Mouse (Mus musculus) stomach, embryonic 15.5 days (tissue): Measurements from ENCODE around the gene Brsk2. TPM values are rescaled to one million over a fixed set of nuclear protein-coding genes. Genes with fewer than 3 reads are reported as not detected.
"Not testable (repeated sequence)": the region's sequence is repeated elsewhere in the genome, so short reads cannot be mapped to it uniquely, and the experiment has no call there.

ENCODE experiments used
- ATAC-seq: fragments of 200-750 bp; cut with Nextera tagmentation; 2 replicates; pipeline ENCODE4 v1.8.0; 2017; ENCODE audit warnings: low read depth, moderate number of reproducible peaks, moderate TSS enrichment; ENCODE audit not compliant: insufficient read depth, low FRiP score
- H3K27ac ChIP-seq: fragments of 300-500 bp; sonication (generic); 2 replicates; pipeline ENCODE4 v1.5.1; 2015; ENCODE audit warnings: mild to moderate bottlenecking, inconsistent platforms
- H3K27me3 ChIP-seq: fragments of 300-500 bp; sonication (generic); replicated peaks from 2 replicates; pipeline ENCODE4 v1.6.1; 2015; ENCODE audit warnings: inconsistent platforms
- H3K36me3 ChIP-seq: fragments of 300-500 bp; sonication (generic); 2 replicates; pipeline ENCODE4 v1.6.1; 2015; ENCODE audit warnings: inconsistent platforms
- H3K4me1 ChIP-seq: fragments of 300-500 bp; sonication (generic); 2 replicates; pipeline ENCODE4 v1.6.1; 2015; ENCODE audit warnings: inconsistent platforms
- H3K4me2 ChIP-seq: fragments of 300-500 bp; sonication (generic); 2 replicates; pipeline ENCODE4 v1.6.1; 2015; ENCODE audit warnings: mild to moderate bottlenecking, inconsistent platforms
- H3K4me3 ChIP-seq: fragments of 300-500 bp; sonication (generic); replicated peaks from 2 replicates; pipeline ENCODE4 v1.5.1; 2015; ENCODE audit warnings: inconsistent platforms
- H3K9ac ChIP-seq: fragments of 300-500 bp; sonication (generic); 2 replicates; pipeline ENCODE4 v1.6.1; 2015; ENCODE audit warnings: inconsistent platforms
- H3K9me3 ChIP-seq: fragments of 300-500 bp; sonication (generic); 2 replicates; pipeline ENCODE4 v1.6.1; 2016; ENCODE audit warnings: inconsistent platforms
- WGBS: fragments of 180-500 bp; shearing (Covaris S2); methylation state at CpG from one replicate; pipeline ENCODE4 v1.1.7; 2015; 5-methylcytosine and 5-hydroxymethylcytosine counted together
- polyA plus RNA-seq: library from polyadenylated mRNA; unstranded; fragments of >200 nt; fragmentation: Nextera tagmentation; extraction: Ambion mirVana; gene quantifications from 2 replicates; pipeline ENCODE4 v1.2.1, GENCODE M21; 2015

Brsk2 gene
- 1.6 and 2.0 TPM in 2 replicates for polyA plus RNA-seq

DNA sequence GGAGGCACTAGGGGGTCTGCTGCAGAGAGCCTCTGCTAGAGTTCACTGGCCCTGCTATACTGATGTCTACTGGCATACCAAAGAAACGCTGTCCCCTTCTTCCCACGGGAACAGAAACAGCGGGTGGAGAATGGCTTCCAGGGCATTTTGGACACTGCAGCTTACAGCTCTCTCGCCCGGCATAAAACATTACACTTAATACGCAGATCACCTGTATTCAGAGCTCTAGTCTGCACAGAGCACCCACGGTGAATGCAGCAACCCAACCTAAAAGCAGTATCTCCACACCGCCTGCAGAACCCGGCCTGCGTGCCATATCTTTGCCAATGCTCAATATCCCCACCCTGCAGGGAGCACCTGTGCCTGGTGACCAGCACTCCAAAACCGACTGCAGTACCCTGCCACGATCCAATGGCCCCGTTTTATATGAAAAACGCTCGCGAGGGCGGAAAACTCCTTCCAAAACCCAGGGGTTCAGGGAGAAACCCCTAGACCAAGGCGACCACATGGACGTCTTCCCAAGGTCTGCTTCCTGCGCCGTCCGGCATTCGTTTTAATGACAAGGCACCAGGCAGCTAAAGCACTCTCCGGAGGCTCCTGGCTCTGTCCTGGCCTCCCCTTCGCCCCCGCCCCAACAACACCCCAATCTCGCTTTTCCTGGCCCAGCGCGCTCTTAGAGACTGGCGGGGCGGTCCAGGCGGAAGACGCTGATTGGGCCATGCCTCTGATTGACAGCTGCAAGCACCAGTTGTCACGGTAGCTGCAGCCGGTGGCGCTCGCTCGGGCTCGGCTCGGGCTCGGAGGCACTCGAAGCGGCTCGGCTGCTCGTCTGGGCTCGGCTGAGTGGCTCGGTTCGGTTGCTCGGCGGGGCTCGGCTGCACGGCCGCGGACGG lies at the start of gene Brsk2:
Gene Brsk2 (plus strand): TSS at position 846 of the 893 bp plus-strand sequence.
- no peaks in the 10 kb centered on the region for H3K9me3 ChIP-seq
- 0 out of 2 replicates have a peak within 1 kb of the TSS, but pooled peaks have one; percentile 21 for H3K27ac ChIP-seq
- H3K4me2 ChIP-seq = peak within 1 kb of the TSS; percentile 96
- peak within 1 kb of the TSS; percentile 52 for H3K4me3 ChIP-seq
- peak; percentile 94 for ATAC-seq
- H3K4me1 ChIP-seq = peaks cover 12% of the 10 kb centered on the region
- H3K36me3 ChIP-seq = no peaks in the 10 kb centered on the region
- WGBS = 2% methylated on average over 50 of the region's 55 CpGs
- peaks cover 65% of the 10 kb centered on the region for H3K27me3 ChIP-seq
- H3K9ac ChIP-seq = no peak within 1 kb of the TSS; the same call in 1 of the 2 replicates

DNA sequence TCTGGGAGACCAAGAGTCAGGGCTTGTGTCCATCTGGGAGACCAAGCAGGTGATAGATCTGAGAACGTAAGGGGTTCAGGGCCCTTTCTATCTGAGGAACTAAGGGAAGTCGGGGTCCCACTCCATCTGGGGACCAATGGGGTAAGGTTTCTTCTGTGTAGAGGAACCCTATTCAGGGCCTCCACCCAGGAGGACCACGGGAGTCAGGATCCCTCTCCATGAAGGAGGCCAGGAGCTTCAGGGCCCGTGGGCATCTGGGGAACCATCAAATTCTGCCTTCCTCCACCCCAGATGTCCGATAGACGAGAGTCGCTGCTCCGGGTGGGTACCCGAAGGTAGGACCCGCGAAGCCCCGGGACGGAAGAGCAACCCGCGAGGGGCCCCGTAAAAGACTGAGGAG lies 47.7 kb upstream of the Brsk2 start:
- H3K27ac ChIP-seq = peak overlapping the region; percentile 48; the same call in 1 of the 2 replicates
- peak; percentile 48; the same call in 1 of the 2 replicates for ATAC-seq
- H3K9me3 ChIP-seq = no peaks in the 10 kb centered on the region
- H3K4me2 ChIP-seq = peak overlapping the region; percentile 64
- WGBS = under 1% methylated on average over 16 of the region's 16 CpGs
- no peaks in the 10 kb centered on the region for H3K36me3 ChIP-seq
- peak overlapping the region; percentile 68 for H3K9ac ChIP-seq
- 0 out of 2 replicates have a peak, but pooled peaks cover 4% of the 10 kb centered on the region for H3K27me3 ChIP-seq
- H3K4me3 ChIP-seq = peak overlapping the region; percentile 72
- H3K4me1 ChIP-seq = peaks cover 13% of the 10 kb centered on the region

DNA sequence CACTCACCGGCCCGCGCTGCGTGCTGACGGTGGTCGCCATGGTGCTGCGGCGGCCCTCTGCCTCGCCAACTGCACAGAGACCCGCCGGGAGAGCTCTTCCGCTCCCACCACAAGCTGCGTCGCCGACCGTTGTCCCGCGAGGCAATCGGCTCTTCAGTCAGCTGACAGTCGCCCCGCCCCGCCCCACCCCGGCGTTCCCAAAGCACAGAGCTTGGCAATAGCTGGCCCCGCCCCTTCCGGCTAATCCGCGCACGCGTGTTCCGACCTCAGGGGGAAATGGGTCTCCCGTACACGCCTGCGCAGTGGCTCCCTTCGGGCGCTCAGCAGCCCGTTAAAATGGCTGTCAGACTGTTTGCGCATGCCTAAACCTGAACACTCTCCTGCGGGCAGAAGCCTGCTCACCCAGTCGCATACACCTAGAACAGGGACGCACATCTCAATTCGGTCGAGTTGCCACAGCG lies 47.3 kb upstream of the Brsk2 start:
- H3K27me3 ChIP-seq = 0 out of 2 replicates have a peak, but pooled peaks cover 4% of the 10 kb centered on the region
- H3K9me3 ChIP-seq = no peaks in the 10 kb centered on the region
- ATAC-seq = peak; percentile 98
- H3K36me3 ChIP-seq = no peaks in the 10 kb centered on the region
- peak overlapping the region; percentile 72 for H3K4me3 ChIP-seq
- WGBS = under 1% methylated on average over 44 of the region's 44 CpGs
- peak overlapping the region; percentile 48; the same call in 1 of the 2 replicates for H3K27ac ChIP-seq
- peak overlapping the region; percentile 64 for H3K4me2 ChIP-seq
- peak overlapping the region; percentile 68 for H3K9ac ChIP-seq
- peaks cover 13% of the 10 kb centered on the region for H3K4me1 ChIP-seq

DNA sequence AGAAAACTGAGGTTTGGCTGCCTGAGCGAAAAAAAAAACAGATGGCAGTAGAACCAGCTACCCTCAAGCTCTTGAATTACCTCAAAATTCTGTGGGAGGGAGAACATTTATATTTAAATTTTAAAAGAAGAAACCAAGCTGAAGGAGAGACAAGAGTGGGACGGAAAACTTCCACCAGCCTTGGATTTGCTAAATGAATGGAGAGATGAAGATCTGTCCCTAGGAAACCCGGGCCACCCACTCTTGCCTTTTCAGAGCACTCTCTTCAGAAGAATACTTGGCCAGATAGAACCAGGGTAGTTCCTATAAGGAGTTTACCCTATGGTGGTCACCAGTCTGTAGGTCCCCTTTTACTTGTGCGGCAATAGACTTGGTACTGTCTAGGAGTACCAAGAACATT lies 46.8 kb upstream of the Brsk2 start:
- no peak overlapping the region for H3K9ac ChIP-seq
- no peak overlapping the region for H3K27ac ChIP-seq
- H3K9me3 ChIP-seq = no peaks in the 10 kb centered on the region
- H3K27me3 ChIP-seq = 0 out of 2 replicates have a peak, but pooled peaks cover 4% of the 10 kb centered on the region
- H3K4me2 ChIP-seq = peak overlapping the region; percentile 61
- H3K4me3 ChIP-seq = peak overlapping the region; percentile 72
- no peak for ATAC-seq
- 58% methylated on average over 4 of the region's 4 CpGs for WGBS
- H3K36me3 ChIP-seq = no peaks in the 10 kb centered on the region
- H3K4me1 ChIP-seq = peaks cover 13% of the 10 kb centered on the region

DNA sequence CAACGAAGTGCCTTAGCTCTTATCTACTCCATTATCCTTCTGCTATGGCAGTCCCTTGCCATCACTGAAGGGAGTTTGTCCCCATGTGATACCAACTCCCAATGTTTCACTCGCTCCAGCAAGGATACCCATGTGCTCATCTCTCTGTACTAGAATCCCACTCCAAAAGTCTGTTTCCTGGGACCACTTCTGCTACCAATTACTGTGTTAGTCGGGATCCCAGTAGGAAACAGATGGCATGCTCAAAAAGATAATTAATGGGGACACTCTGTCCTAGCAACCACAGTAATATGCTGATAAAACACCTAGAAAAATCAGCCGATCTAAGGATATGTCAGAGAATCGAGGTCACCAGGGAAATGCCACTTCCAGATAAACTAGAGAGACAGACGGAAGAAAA lies 41.0 kb upstream of the Brsk2 start:
- H3K4me3 ChIP-seq = no peak overlapping the region
- 71% methylated on average over 6 of the region's 6 CpGs for WGBS
- ATAC-seq = no peak
- no peak overlapping the region for H3K9ac ChIP-seq
- H3K4me2 ChIP-seq = no peak overlapping the region
- no peaks in the 10 kb centered on the region for H3K36me3 ChIP-seq
- no peaks in the 10 kb centered on the region for H3K4me1 ChIP-seq
- H3K27me3 ChIP-seq = peaks cover 15% of the 10 kb centered on the region
- no peaks in the 10 kb centered on the region for H3K9me3 ChIP-seq
- H3K27ac ChIP-seq = no peak overlapping the region

DNA sequence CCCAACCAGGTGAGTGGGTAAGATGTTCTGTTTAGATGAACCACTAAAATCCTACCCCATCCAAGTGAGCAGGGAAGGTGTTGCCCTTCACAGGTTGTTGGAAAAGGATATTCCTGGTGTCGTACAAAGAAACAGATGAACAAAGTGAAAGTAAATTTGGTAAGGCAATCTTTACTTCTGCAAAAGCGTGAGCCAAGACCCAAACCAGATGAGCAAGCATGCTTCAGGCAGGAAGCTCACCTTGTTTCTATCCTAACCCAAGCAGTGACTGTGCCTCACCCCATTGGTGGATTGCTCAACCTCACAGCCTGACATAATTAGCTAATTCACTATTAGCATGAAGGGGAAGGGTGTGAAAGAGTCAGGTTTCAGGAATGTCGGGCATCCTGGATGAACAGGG lies 38.2 kb upstream of the Brsk2 start:
- H3K4me2 ChIP-seq = no peak overlapping the region
- peaks cover 10% of the 10 kb centered on the region for H3K27me3 ChIP-seq
- H3K9ac ChIP-seq = no peak overlapping the region
- no peak for ATAC-seq
- no peak overlapping the region for H3K4me3 ChIP-seq
- H3K36me3 ChIP-seq = no peaks in the 10 kb centered on the region
- no peaks in the 10 kb centered on the region for H3K4me1 ChIP-seq
- 56% methylated on average over 3 of the region's 3 CpGs for WGBS
- H3K27ac ChIP-seq = no peak overlapping the region
- H3K9me3 ChIP-seq = no peaks in the 10 kb centered on the region

DNA sequence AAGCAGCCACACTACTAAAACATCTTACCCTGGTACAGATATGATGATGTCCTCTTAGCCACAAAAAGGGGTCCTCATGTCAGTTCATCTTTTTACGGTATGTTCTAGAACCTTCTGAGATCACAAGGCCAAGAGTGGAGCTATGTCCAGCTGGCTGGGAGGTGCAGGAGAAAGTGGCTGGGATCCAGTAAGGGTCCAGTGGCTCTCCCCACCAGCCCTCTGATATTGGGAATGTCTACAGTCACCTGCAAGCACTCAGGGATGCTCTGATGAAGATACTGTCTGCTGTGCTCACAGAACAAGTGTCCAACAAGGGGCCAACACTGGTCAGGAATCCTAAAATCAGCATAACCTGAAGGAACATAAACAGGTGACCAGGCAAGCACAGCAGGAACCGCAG lies 31.1 kb upstream of the Brsk2 start, which contains the start of gene Tollip:
Gene Tollip (minus strand): TSS at position 101 of the 400 bp plus-strand sequence.
- ATAC-seq = no peak
- no peaks in the 10 kb centered on the region for H3K36me3 ChIP-seq
- peaks cover under 1% of the 10 kb centered on the region; the same call in 1 of the 2 replicates for H3K27me3 ChIP-seq
- no peaks in the 10 kb centered on the region for H3K4me1 ChIP-seq
- H3K4me2 ChIP-seq = no peak within 1 kb of the TSS
- H3K27ac ChIP-seq = no peak within 1 kb of the TSS
- 79% methylated on average over 2 of the region's 2 CpGs for WGBS
- H3K9ac ChIP-seq = no peak within 1 kb of the TSS
- no peaks in the 10 kb centered on the region for H3K9me3 ChIP-seq
- no peak within 1 kb of the TSS for H3K4me3 ChIP-seq

DNA sequence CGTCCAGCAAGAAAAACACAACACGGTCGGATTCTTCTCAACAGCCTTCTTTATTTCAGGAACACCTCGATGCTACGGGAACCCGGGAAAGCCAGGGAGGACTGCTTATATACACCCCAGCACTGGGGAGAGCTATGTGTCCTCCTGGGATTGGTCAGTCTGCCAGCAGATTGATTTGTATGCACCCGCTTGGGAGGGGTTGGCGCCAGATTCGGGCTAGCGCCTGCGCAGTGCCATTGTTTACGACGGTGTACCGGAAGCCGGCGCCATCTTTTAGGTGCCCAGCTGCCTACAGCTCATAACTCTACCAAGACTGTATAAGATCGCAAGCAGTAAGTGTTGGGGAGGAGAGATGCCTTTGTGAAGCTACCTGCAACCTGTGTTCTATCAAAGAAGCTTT lies 25.4 kb upstream of the Brsk2 start:
- H3K4me1 ChIP-seq, H3K9ac ChIP-seq, H3K4me2 ChIP-seq, ATAC-seq, H3K27me3 ChIP-seq, H3K36me3 ChIP-seq, H3K27ac ChIP-seq, H3K4me3 ChIP-seq, H3K9me3 ChIP-seq: not testable (repeated sequence)
- 92% methylated on average over 17 of the region's 17 CpGs for WGBS

DNA sequence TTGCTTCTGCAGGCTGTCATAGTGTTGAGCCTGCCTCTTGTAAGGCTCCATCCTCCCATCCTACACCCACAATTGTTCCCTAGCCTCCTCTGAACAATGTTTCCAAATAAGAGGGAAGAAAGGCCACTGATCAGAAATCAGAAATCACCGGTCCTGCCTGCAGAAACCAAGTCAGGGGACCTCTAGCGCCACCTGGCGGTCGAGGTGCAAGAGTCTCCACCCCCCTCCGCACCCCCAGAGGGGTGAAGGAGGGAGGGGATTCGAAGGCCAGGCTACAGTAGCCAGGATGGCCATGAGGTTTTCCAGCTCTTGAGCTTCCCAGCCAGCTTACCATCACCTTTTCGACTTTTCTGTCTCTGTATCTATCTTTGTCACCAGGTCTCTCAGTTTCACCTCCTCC lies 24.6 kb upstream of the Brsk2 start:
- no peak for ATAC-seq

GRCm38 (mm10) chr7:141928642-141929041 lies 20.9 kb upstream of the Brsk2 start:
- no peak for ATAC-seq
- WGBS = 74% methylated on average over 10 of the region's 10 CpGs
- H3K27me3 ChIP-seq = no peaks in the 10 kb centered on the region
- no peak overlapping the region for H3K9ac ChIP-seq
- H3K4me3 ChIP-seq = no peak overlapping the region
- no peak overlapping the region for H3K4me2 ChIP-seq
- H3K27ac ChIP-seq = no peak overlapping the region
- H3K4me1 ChIP-seq = no peaks in the 10 kb centered on the region
- H3K36me3 ChIP-seq = no peaks in the 10 kb centered on the region
- no peaks in the 10 kb centered on the region for H3K9me3 ChIP-seq

More for the DNA sequence above, 24.6 kb upstream of the Brsk2 start:
- Histone ChIP-seq H3K4me2 (no peak overlapping the region), H3K9ac (no peak overlapping the region), H3K27me3 (no peaks in the 10 kb centered on the region), H3K36me3 (no peaks in the 10 kb centered on the region), H3K4me1 (no peaks in the 10 kb centered on the region), H3K9me3 (no peaks in the 10 kb centered on the region), H3K4me3 (no peak overlapping the region), H3K27ac (no peak overlapping the region)
- 9% methylated on average over 7 of the region's 7 CpGs for WGBS

GRCm38 (mm10) chr7:141934128-141934898 lies 15.2 kb upstream of the Brsk2 start:
- no peaks in the 10 kb centered on the region for H3K36me3 ChIP-seq
- no peaks in the 10 kb centered on the region for H3K9me3 ChIP-seq
- H3K27me3 ChIP-seq = no peaks in the 10 kb centered on the region
- no peak overlapping the region for H3K9ac ChIP-seq
- no peaks in the 10 kb centered on the region for H3K4me1 ChIP-seq
- H3K4me3 ChIP-seq = no peak overlapping the region
- WGBS = 54% methylated on average over 7 of the region's 7 CpGs
- ATAC-seq = peak; percentile 63; the same call in 1 of the 2 replicates
- no peak overlapping the region for H3K27ac ChIP-seq
- no peak overlapping the region for H3K4me2 ChIP-seq
